Mouse (Mus musculus) gastrocnemius, postnatal 10 days (tissue): Measurements from ENCODE around the gene Slit2. TPM values are rescaled to one million over a fixed set of nuclear protein-coding genes. Genes with fewer than 3 reads are reported as not detected.

ENCODE experiments used
- microRNA-seq, 2 experiments: library from miRNA; unstranded; fragments of <30 nt; microRNA quantifications; one replicate each; pipeline ENCODE4 v1.2.0; 2021
- total RNA-seq, 2 experiments: library from RNA; stranded (reverse); gene quantifications; 2 replicates each; pipeline ENCODE4 v1.2.3; 2021

Slit2 gene
- total RNA-seq, 2 experiments from 2014 or later, result 4.4 to 7.4 TPM

Small RNA genes within 50 kb of the gene (microRNA-seq; reads per million reads assigned to microRNA genes)
- 1.0 to 4.1 reads per million in 2 experiments for gene Mir218-1
